Mouse (Mus musculus) midbrain, embryonic 11.5 days (tissue): ENCODE results near the gene Rsph10b. TPM values are rescaled to one million over a fixed set of nuclear protein-coding genes. Genes with fewer than 3 reads are reported as not detected.

Experiments used
- ATAC-seq: fragments of 200-750 bp; cut with Nextera tagmentation; 2 replicates; pipeline ENCODE4 v1.8.0; 2017; ENCODE audit warnings: moderate TSS enrichment, moderate library complexity; ENCODE audit not compliant: low FRiP score
- DNase-seq: peaks from one replicate; pipeline ENCODE4 v3.0.0; 2015; ENCODE audit warnings: low spot score; ENCODE audit errors: missing footprints
- H3K27ac ChIP-seq: fragments of 300-500 bp; sonication (generic); 2 replicates; pipeline ENCODE4 v1.5.1; 2014; ENCODE audit warnings: low read depth, low read length
- H3K27me3 ChIP-seq: fragments of 300-500 bp; sonication (generic); 2 replicates; pipeline ENCODE4 v1.6.1; 2014; ENCODE audit warnings: mild to moderate bottlenecking, low read length, moderate library complexity, mixed read lengths; ENCODE audit not compliant: control insufficient read depth, insufficient read depth
- H3K36me3 ChIP-seq: fragments of 300-500 bp; sonication (generic); 2 replicates; pipeline ENCODE4 v1.6.1; 2014; ENCODE audit warnings: mild to moderate bottlenecking, low read length, moderate library complexity, mixed read lengths; ENCODE audit not compliant: control insufficient read depth, insufficient read depth
- H3K4me1 ChIP-seq: fragments of 300-500 bp; sonication (generic); 2 replicates; pipeline ENCODE4 v1.6.1; 2014; ENCODE audit warnings: low read length; ENCODE audit not compliant: control insufficient read depth, insufficient read depth
- H3K4me2 ChIP-seq: fragments of 300-500 bp; sonication (generic); 2 replicates; pipeline ENCODE4 v1.6.1; 2014; ENCODE audit warnings: mild to moderate bottlenecking, moderate library complexity
- H3K4me3 ChIP-seq: fragments of 300-500 bp; sonication (generic); 2 replicates; pipeline ENCODE4 v1.5.1; 2014; ENCODE audit warnings: low read depth, low read length
- H3K9ac ChIP-seq: fragments of 300-500 bp; sonication (generic); 2 replicates; pipeline ENCODE4 v1.6.1; 2014; ENCODE audit warnings: low read length
- H3K9me3 ChIP-seq: fragments of 300-500 bp; sonication (generic); 2 replicates; pipeline ENCODE4 v1.6.1; 2016; ENCODE audit warnings: low read length; ENCODE audit not compliant: control insufficient read depth
- WGBS: fragments of 180-500 bp; shearing (Covaris S2); extraction: QIAGEN DNeasy Blood & Tissue Kit; methylation state at CpG from one replicate; pipeline ENCODE4 v1.1.7; 2014; 5-methylcytosine and 5-hydroxymethylcytosine counted together
- polyA plus RNA-seq: library from polyadenylated mRNA; unstranded; fragments of >200 nt; fragmentation: Nextera tagmentation; extraction: Ambion mirVana; gene quantifications from 2 replicates; pipeline ENCODE4 v1.2.1, GENCODE M21; 2014

Rsph10b gene
- polyA plus RNA-seq, 1 experiment from 2014 or later = 0.56 TPM

- H3K36me3 ChIP-seq = no peaks in the 10 kb centered on the region
- no peak for ATAC-seq
- H3K27ac ChIP-seq = no peak overlapping the region
- H3K4me3 ChIP-seq = no peak overlapping the region
- H3K4me2 ChIP-seq = no peak overlapping the region
- no peaks in the 10 kb centered on the region for H3K27me3 ChIP-seq
- H3K9ac ChIP-seq = no peak overlapping the region
- no peaks in the 10 kb centered on the region for H3K4me1 ChIP-seq
- no peak for DNase-seq
- WGBS = 82% methylated on average over 7 of the region's 7 CpGs
- no peaks in the 10 kb centered on the region for H3K9me3 ChIP-seq
Measured at GRCm38 (mm10) chr5:144032491-144032890, 99.7 kb downstream of the Rsph10b start.

- H3K9ac ChIP-seq = no peak overlapping the region
- H3K4me3 ChIP-seq = no peak overlapping the region
- no peaks in the 10 kb centered on the region for H3K4me1 ChIP-seq
- H3K4me2 ChIP-seq = no peak overlapping the region
- 0 out of 2 replicates have a peak, but pooled peaks cover under 1% of the 10 kb centered on the region for H3K9me3 ChIP-seq
- H3K36me3 ChIP-seq = no peaks in the 10 kb centered on the region
- DNase-seq = no peak
- WGBS = 88% methylated on average over 7 of the region's 7 CpGs
- ATAC-seq = no peak
- no peak overlapping the region for H3K27ac ChIP-seq
- no peaks in the 10 kb centered on the region for H3K27me3 ChIP-seq
Measured at GRCm38 (mm10) chr5:144034567-144034966, 101.7 kb downstream of the Rsph10b start.

Other genes with a start within 250 kb of the Rsph10b start
- gene Usp42, start 200.8 kb upstream of the Rsph10b start, polyA plus RNA-seq = 30.4 and 31.4 TPM in 2 replicates
- 52.8 and 54.5 TPM in 2 replicates for gene Eif2ak1, start 115.2 kb upstream of the Rsph10b start, polyA plus RNA-seq
- gene Ankrd61, start 35.4 kb upstream of the Rsph10b start, polyA plus RNA-seq = 0.12 and 0.17 TPM in 2 replicates
- 99.5 and 101 TPM in 2 replicates for gene Aimp2, start 23.2 kb upstream of the Rsph10b start, polyA plus RNA-seq
- gene Pms2, start 23.1 kb upstream of the Rsph10b start, polyA plus RNA-seq = 35.6 and 37.1 TPM in 2 replicates
- gene Gm42421, start 4.9 kb upstream of the Rsph10b start, polyA plus RNA-seq = 1.2 and 1.3 TPM in 2 replicates
- gene Ccz1, start 81.8 kb downstream of the Rsph10b start, polyA plus RNA-seq = 125 and 131 TPM in 2 replicates
- not detected in 2 replicates for gene Ocm, start 93.6 kb downstream of the Rsph10b start, polyA plus RNA-seq
- 4.7 and 4.8 TPM in 2 replicates for gene Lmtk2, start 167.4 kb downstream of the Rsph10b start, polyA plus RNA-seq